Mouse (Mus musculus): Measurements from ENCODE around the gene Plekhh3.
"Not testable (repeated sequence)": the region's sequence is repeated elsewhere in the genome, so short reads cannot be mapped to it uniquely, and the experiment has no call there.

Gene Plekhh3

DNA sequence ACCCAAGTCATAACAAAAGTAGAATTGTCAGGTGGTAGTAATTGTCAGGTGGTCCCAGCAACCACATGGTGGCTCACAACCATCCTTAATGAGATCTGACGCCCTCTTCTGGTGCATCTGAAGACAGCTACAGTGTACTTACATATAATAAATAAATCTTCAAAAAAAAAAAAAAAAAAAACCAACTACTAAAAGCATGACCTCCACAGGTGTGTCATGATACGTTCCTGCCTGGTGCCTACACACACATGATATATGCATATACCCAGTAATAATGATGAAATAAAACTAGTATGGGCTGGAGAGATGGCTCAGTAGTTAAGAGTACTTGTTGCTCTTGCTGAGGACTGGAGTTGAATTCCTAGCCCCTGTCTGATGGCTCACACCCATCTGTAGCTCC is 20.1 kb downstream of the Plekhh3 start:
- DNase-seq (ENCODE audit: extremely low spot score) = no peak

GRCm38 (mm10) chr11:101149178-101150105 is 21.7 kb downstream of the Plekhh3 start:
- DNase-seq (ENCODE audit: extremely low spot score) = no peak

GRCm38 (mm10) chr11:101148751-101149150 is 22.4 kb downstream of the Plekhh3 start:
- no peak for DNase-seq (ENCODE audit: extremely low spot score)

DNA sequence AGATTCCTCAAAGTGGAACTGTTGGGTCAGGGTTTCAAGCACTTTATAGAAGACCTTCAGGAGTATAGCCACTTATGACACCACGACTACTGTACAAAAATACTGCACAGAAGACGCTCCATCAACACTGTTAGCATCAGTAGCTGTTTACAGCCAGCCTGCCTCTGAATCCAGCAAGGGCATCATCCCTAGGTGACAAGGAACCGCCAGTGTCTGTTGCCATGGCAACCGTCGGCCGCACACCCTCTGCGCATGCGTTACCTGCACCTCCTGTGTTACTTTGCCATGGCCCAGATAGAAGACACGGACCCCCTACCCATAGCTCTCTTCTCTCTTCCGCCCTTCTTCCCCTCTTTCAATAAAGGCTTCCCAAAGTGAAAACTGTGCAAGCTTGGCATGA is 24.8 kb downstream of the Plekhh3 start:
- peak; percentile 43 for DNase-seq (ENCODE audit: extremely low spot score)

- DNase-seq (ENCODE audit: extremely low spot score) = peak; percentile 55
These were observed 27.6 kb downstream of the Plekhh3 start for GRCm38 (mm10) chr11:101143338-101144225.

DNA sequence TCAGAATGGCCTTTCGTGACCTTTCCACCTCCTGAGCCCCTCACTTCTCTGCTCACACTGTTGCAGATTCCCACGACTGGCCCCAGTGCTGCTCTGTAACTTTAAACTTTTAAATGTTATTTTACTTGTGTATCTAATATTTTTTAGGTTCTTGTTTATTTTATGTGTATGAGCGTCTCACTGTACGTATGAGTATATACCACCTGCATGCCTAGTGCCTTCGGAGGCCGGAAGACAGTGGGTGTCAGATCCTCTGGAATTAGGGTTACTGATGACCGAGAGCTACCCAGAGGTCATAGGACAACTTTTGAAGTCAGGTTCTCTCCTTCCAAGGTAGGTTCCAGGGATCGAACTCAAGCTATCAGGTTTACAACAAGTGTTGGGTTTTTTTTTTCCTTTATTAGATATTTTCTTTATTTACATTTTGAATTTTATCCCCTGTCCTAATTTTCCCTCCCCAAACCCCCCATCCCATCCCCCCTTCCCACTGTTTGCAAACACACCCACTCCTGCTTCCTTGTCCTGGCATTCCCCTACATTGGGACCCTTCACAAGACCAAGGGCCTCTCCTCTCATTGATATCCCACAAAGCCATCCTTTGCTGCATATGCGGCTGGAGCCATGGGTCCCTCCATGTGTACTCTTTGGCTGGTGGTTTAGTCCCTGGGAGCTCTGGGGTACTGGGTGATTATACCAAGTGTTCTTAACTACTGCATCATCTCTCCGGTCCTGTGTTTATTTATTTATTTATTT is 28.8 kb downstream of the Plekhh3 start:
- no peak for DNase-seq (ENCODE audit: extremely low spot score)

DNA sequence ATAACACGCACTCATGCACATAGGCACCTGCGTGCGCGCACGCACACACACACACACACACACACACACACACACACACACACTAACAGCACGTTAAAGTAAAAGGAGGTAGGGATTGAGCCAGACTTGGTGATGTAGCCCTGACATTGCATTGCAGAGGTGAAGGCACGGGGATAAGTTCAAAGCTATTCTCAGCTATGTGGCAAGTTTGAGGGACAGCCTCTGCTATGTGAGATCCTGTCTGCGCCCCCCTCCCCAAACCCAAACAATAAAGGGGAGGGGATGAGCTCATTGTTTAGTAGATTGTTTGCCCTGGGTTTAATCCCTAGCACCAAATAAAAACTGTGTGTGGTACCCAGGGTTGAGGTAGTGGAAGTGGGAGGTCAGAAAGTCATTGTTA is 30.1 kb downstream of the Plekhh3 start:
- no peak for DNase-seq (ENCODE audit: extremely low spot score)

GRCm38 (mm10) chr11:101140164-101140819 is 30.9 kb downstream of the Plekhh3 start:
- no peak for DNase-seq (ENCODE audit: extremely low spot score)

GRCm38 (mm10) chr11:101138536-101139181 is 32.5 kb downstream of the Plekhh3 start:
- DNase-seq (ENCODE audit: extremely low spot score) = peak; percentile 35

DNA sequence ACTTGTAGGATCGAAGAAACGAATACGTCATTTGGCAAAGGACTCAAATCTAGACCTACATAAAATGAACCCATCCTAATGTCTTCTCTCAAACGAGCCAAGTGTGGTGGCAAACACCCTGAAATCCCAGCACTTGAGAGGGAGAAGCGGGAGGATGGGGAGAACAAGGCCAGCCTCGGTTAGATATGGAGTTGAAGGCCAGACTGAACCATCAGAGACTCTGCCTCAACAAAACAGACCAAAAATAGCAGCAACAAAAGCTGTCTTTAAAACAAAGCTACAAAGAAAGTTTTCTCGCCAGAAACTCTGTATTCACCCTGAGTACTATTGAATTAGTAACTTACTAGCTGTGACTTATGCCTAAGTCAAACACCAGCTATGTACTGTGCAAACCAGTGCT is 34.2 kb downstream of the Plekhh3 start:
- DNase-seq (ENCODE audit: extremely low spot score) = no peak

DNA sequence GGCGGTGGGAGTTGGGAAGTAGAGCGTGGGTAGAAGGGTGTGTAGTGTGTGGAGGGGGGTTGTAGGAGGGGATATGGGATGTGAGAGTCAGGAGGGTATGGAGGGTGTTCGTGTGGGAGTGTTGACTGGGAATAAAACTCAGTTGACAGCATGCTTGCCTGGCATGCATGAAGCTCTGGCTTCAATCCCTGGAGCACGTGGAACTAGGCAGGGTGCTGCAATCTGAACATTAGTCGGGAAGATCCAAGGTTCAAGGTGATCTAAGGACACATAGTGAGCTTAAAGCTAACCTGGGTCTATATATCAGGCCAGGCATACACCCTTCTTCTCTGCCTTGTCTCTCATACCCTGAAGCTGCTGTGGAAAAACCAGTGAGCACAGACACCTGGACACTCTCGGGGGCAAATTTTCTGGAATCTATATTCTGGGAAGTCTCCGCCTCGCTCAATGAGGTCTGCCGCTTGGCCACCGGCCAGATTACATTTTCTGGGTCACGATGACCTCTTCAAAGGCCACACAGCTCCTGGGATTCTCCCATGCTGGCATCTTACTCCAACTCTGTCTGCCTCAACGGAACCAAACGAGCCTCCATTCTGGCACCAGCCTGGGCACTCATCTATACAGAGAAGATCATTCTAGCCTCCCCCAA is 36.8 kb downstream of the Plekhh3 start:
- DNase-seq (ENCODE audit: extremely low spot score) = no peak

GRCm38 (mm10) chr11:101133037-101133436 is 38.1 kb downstream of the Plekhh3 start:
- no peak for DNase-seq (ENCODE audit: extremely low spot score)

DNA sequence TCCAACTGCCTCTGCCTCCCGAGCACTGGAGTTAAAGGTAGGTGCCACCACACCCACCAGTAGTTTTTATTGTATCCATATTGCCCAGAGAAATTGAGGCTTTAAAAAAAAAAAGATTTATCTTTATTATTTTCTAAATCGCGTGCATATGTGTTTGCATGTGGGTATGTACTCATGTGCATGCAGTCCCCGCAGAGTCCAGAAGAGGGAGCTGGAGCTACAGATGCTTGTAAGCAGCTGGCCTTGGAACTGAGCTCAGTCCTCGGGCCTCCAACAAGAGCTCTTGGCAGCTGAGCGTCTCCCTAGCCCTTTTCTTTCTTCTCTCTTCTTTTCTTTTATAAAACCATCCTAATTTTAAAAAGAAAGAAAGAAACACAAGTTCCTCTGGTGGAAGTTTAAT is 39.5 kb downstream of the Plekhh3 start:
- DNase-seq (ENCODE audit: extremely low spot score) = no peak

DNA sequence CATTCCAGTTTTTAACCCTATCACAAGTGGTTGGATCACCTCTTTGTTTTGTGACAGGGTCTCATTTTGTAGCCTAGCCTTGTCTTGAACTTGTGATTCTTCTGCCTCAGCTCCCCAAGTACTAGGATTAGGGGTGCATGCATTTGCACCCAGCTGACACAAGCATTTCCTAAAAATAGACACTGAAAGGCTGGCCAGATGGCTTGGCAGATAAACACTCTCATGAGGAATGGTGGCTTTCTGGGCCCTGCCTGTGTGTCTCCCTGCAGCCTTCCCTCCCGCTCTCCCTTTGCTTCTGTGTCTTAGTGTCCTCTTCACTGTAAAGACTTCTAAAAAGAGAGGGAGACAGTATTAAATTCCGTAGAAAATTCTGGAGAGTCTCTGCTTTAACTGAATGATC is 40.0 kb downstream of the Plekhh3 start:
- DNase-seq (ENCODE audit: extremely low spot score) = no peak

- no peak for DNase-seq (ENCODE audit: extremely low spot score)
These were observed 40.9 kb downstream of the Plekhh3 start for GRCm38 (mm10) chr11:101130056-101130756.

GRCm38 (mm10) chr11:101128996-101129577 is 42.1 kb downstream of the Plekhh3 start:
- no peak for DNase-seq (ENCODE audit: extremely low spot score)

GRCm38 (mm10) chr11:101127075-101127474 is 44.1 kb downstream of the Plekhh3 start:
- DNase-seq (ENCODE audit: extremely low spot score) = no peak

GRCm38 (mm10) chr11:101125008-101125407 is 46.1 kb downstream of the Plekhh3 start:
- not testable (repeated sequence) for DNase-seq (ENCODE audit: extremely low spot score)

DNA sequence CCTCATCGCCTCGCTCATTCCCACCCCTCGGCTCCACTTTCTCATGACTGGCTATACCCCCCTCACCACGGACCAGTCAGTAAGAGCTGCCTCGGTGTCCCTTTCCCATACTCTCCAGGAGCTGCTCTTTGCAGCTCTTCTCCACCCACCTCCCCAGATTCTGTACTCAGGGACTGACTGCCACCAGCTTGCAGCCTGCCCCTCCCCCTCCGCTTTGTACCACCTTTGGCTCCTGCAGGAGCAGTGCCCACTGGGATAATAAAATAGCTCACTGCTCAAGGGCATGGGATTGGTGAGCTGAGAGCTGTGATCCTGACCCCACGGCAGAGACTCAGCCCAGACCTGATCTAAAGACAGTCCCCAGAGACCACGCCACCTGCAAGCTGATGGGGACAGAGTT is 46.7 kb downstream of the Plekhh3 start:
- DNase-seq (ENCODE audit: extremely low spot score) = not testable (repeated sequence)

Data from embryo, embryonic 9.5 days (tissue).